Mouse (Mus musculus) lung, postnatal 0 days (tissue): ENCODE data around the gene Gng7. TPM values are rescaled to one million over a fixed set of nuclear protein-coding genes. Genes with fewer than 3 reads are reported as not detected.

ENCODE experiments used
- ATAC-seq: fragments of 200-750 bp; cut with Nextera tagmentation; 2 replicates; pipeline ENCODE4 v1.8.0; 2017; ENCODE audit warnings: moderate library complexity
- DNase-seq: peaks from one replicate; pipeline ENCODE4 v3.0.0-alpha.2; 2016; ENCODE audit warnings: low spot score
- H3K27ac ChIP-seq: fragments of 300-500 bp; sonication (generic); 2 replicates; pipeline ENCODE4 v1.5.1; 2014; ENCODE audit warnings: antibody characterized with exemption, mild to moderate bottlenecking, low read length, mixed read lengths
- H3K27me3 ChIP-seq: fragments of 300-500 bp; sonication (generic); replicated peaks from 2 replicates; pipeline ENCODE4 v1.6.1; 2014; ENCODE audit warnings: low read length, mixed read lengths; ENCODE audit not compliant: insufficient read depth
- H3K36me3 ChIP-seq: fragments of 300-500 bp; sonication (generic); 2 replicates; pipeline ENCODE4 v1.6.1; 2014; ENCODE audit warnings: low read length, mixed read lengths; ENCODE audit not compliant: insufficient read depth
- H3K4me1 ChIP-seq: fragments of 300-500 bp; sonication (generic); 2 replicates; pipeline ENCODE4 v1.6.1; 2014; ENCODE audit warnings: antibody characterized with exemption, low read depth, low read length, mixed read lengths; ENCODE audit not compliant: insufficient read depth
- H3K4me2 ChIP-seq: fragments of 300-500 bp; sonication (generic); replicated peaks from 2 replicates; pipeline ENCODE4 v1.6.1; 2014; ENCODE audit warnings: low read depth, mild to moderate bottlenecking, low read length, moderate library complexity, mixed read lengths
- H3K4me3 ChIP-seq: fragments of 300-500 bp; sonication (generic); 2 replicates; pipeline ENCODE4 v1.5.1; 2014; ENCODE audit warnings: low read depth, low read length
- H3K9ac ChIP-seq: fragments of 300-500 bp; sonication (generic); replicated peaks from 2 replicates; pipeline ENCODE4 v1.6.1; 2014; ENCODE audit warnings: low read depth, mild to moderate bottlenecking
- H3K9me3 ChIP-seq: fragments of 300-500 bp; sonication (generic); 2 replicates; pipeline ENCODE4 v1.6.1; 2016; ENCODE audit warnings: low read length, mixed read lengths
- CTCF ChIP-seq: IDR thresholded peaks from 2 replicates; pipeline ENCODE4 v1.5.1; 2016; ENCODE audit warnings: antibody characterized with exemption, mild to moderate bottlenecking
- EP300 ChIP-seq: IDR thresholded peaks from 2 replicates; pipeline ENCODE4 v1.6.1; 2016; ENCODE audit warnings: antibody characterized with exemption, mild to moderate bottlenecking, control low read depth
- WGBS: fragments of 180-500 bp; shearing (Covaris S2); extraction: QIAGEN DNeasy Blood & Tissue Kit; methylation state at CpG from one replicate; pipeline ENCODE4 v1.1.7; 2014; 5-methylcytosine and 5-hydroxymethylcytosine counted together
- polyA plus RNA-seq: library from polyadenylated mRNA; unstranded; fragments of >200 nt; fragmentation: Nextera tagmentation; extraction: Ambion mirVana; gene quantifications from 2 replicates; pipeline ENCODE4 v1.2.1, GENCODE M21; 2015

Gene Gng7
- polyA plus RNA-seq, 1 experiment from 2014 or later, result 1.0 TPM

DNA sequence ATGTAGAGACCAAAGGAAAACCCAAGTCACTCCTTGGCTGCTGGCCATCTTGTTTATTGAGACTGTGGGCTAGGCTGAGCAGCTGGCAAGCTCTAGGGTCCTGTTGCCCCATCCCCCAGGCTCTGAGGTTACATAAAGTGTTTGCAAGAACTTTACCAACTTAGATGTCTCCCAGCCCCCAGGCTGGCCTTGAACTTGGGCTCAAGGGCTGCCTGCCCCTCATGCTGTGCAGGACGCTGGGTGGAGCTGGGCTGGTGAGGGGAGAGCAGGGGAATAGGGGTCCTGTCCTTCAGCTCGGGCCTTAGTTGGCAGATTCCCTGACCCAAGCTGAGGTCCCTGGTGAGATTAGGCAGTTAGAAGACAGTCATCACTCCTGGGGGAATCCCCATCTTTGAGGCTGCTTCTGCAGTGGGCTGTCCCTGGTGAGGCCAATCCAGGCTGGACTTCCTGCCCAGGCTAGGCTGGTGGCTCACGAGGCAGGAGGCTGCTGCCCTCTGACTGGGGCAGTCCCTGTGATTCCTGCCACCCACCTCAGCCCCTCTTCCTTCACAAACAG is 47.6 kb downstream of the Gng7 start:
- no peak overlapping the region for H3K4me3 ChIP-seq
- H3K27ac ChIP-seq, result peak overlapping the region; percentile 9; the same call in 1 of the 2 replicates
- peaks cover 31% of the 10 kb centered on the region for H3K4me1 ChIP-seq
- no peak overlapping the region for H3K9ac ChIP-seq
- H3K27me3 ChIP-seq, result no peaks in the 10 kb centered on the region
- TF ChIP-seq CTCF (no peak), EP300 (no peak)
- peak; percentile 50 for DNase-seq
- no peaks in the 10 kb centered on the region for H3K36me3 ChIP-seq
- 33% methylated on average over 3 of the region's 3 CpGs for WGBS
- H3K9me3 ChIP-seq, result no peaks in the 10 kb centered on the region
- ATAC-seq, result no peak
- no peak overlapping the region for H3K4me2 ChIP-seq

DNA sequence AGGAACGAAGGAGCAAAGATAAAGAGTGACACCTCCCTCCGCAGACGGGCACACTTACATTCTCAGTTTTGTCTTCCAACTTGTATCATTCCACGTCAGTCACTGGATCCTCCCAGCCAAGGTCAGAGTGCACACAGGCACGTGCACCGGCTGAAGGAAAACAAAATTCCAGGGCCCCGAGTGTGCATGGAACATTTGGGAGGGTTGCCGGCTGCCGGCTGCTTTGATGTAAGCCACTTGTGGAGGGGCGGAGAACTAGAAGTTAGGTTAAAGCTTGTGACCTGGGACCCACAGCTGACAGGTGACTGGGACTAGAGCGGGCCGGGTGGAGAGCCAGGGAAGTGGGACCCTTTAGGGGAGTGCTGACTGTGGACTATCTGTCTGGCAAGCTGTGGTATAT is 48.4 kb downstream of the Gng7 start:
- no peak overlapping the region for H3K4me3 ChIP-seq
- 23% methylated on average over 12 of the region's 12 CpGs for WGBS
- ATAC-seq (0 out of 2 replicates have a peak, but pooled peaks have one; percentile 2), DNase-seq (peak; percentile 74)
- H3K4me2 ChIP-seq, result no peak overlapping the region
- H3K4me1 ChIP-seq, result peaks cover 34% of the 10 kb centered on the region
- TF ChIP-seq CTCF (no peak), EP300 (peak; percentile 62)
- H3K9ac ChIP-seq, result no peak overlapping the region
- no peaks in the 10 kb centered on the region for H3K9me3 ChIP-seq
- no peak overlapping the region; the same call in 1 of the 2 replicates for H3K27ac ChIP-seq
- no peaks in the 10 kb centered on the region for H3K27me3 ChIP-seq
- no peaks in the 10 kb centered on the region for H3K36me3 ChIP-seq

DNA sequence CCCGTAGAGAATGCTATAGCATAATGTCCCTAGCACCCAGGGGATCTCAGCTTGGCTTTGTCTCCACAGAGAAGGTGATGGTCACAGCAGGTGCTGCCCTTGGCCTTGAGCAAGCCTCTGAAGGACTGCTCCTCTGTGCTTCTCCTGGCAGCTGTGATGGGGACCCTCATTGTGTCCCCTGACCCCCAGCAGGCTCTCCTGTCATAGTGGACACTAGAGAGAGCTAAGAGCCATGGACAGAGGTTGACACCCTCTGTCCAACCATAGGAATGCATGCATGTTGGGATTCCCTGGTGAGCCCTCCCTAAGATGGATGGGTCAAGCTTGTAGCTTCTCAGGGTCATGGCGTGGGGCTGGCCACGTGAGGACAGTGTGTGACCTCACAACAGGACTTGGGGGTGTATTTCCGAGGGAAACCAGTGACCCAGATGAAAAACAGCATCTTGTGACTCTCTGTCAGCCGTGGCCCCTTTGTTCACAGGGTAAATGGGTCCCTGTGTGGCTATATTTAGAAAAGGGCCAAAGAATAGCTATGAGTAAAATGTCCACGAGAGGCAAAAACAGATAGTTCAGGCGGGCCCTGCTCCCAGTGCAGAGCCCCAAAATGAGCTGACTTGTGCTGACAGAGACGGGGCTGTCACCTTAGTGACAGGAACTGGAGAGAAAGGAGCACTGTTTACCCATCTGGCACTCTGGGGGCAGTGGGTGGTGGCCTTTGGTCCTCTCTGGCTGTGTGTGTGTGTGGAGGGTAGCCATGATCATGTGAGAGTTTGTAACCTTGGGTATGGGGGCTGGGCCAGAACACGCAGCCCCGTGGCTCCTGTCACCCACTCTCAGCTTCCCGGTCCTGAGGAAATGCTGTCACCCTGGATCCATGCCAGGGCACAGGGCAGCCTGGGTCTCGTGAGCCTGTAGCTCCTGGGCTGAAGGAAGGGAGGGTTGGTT is 51.4 kb downstream of the Gng7 start:
- peaks cover 41% of the 10 kb centered on the region for H3K4me1 ChIP-seq
- peak overlapping the region; percentile 96 for H3K27ac ChIP-seq
- no peaks in the 10 kb centered on the region for H3K36me3 ChIP-seq
- H3K9ac ChIP-seq, result no peak overlapping the region
- 0 out of 2 replicates have a peak, but pooled peaks have one; percentile 11 for TF ChIP-seq CTCF
- TF ChIP-seq EP300, result peak; percentile 79
- H3K27me3 ChIP-seq, result no peaks in the 10 kb centered on the region
- peak; percentile 65 for ATAC-seq
- peak; percentile 94 for DNase-seq
- H3K9me3 ChIP-seq, result no peaks in the 10 kb centered on the region
- WGBS, result 16% methylated on average over 12 of the region's 12 CpGs
- H3K4me2 ChIP-seq, result no peak overlapping the region
- H3K4me3 ChIP-seq, result no peak overlapping the region

DNA sequence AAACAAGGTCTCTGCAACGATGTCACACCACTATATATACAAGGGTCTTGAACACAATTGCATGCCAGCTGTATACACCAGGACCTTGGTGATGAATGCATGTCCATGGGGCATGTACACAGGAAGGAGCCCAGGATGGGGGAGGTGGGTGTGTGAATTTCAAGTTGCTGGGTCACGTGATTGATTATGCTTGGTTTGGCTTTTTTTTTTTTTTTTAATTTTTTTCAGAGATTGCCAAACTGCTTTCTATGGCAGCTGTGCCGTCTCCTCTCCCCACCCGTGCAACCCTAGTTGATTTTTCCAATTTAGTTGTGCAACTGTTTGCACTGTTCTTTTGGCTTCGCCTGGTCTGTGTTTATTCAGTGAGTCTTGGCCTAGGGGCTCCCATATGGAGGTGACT is 52.2 kb downstream of the Gng7 start:
- no peak overlapping the region for H3K4me3 ChIP-seq
- H3K27me3 ChIP-seq, result no peaks in the 10 kb centered on the region
- no peak overlapping the region for H3K4me2 ChIP-seq
- H3K27ac ChIP-seq, result peak overlapping the region; percentile 96
- H3K36me3 ChIP-seq, result no peaks in the 10 kb centered on the region
- DNase-seq, result peak; percentile 90
- no peak overlapping the region for H3K9ac ChIP-seq
- H3K9me3 ChIP-seq, result no peaks in the 10 kb centered on the region
- ATAC-seq, result peak; percentile 44
- H3K4me1 ChIP-seq, result peaks cover 41% of the 10 kb centered on the region
- TF ChIP-seq EP300 (peak; percentile 58; the same call in 1 of the 2 replicates), CTCF (no peak)
- WGBS, result 30% methylated on average over 5 of the region's 5 CpGs

DNA sequence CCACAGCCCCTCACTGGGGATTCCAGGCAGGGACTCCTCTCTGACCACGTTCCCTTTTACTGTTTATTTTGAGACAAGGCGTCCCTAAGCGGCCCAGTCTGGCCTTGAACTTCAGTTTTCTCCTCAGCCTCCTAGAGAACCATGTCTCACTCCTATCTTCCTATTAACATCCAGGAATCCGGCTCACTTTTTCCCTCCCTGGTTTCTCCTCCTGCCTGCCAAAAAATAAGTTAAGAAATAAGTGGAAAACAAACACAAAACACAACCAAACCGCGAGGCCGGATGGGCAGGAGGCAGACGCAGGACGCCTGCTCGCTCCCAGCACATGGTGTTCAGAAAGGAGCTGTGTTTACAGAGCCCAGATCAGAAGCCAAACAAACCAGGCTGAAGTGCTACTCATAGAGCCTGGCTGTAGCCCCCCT is 52.7 kb downstream of the Gng7 start:
- WGBS, result 9% methylated on average over 10 of the region's 10 CpGs
- TF ChIP-seq CTCF, result no peak
- peak; percentile 77 for TF ChIP-seq EP300
- H3K4me1 ChIP-seq, result peaks cover 37% of the 10 kb centered on the region
- no peak overlapping the region for H3K4me2 ChIP-seq
- peak overlapping the region; percentile 96 for H3K27ac ChIP-seq
- ATAC-seq (peak; percentile 53), DNase-seq (peak; percentile 89)
- no peak overlapping the region for H3K4me3 ChIP-seq
- no peaks in the 10 kb centered on the region for H3K36me3 ChIP-seq
- no peaks in the 10 kb centered on the region for H3K9me3 ChIP-seq
- H3K27me3 ChIP-seq, result no peaks in the 10 kb centered on the region
- no peak overlapping the region for H3K9ac ChIP-seq
